Mouse (Mus musculus) heart, postnatal 14 days (tissue): ENCODE measurements around the gene Tmem17. TPM values are rescaled to one million over a fixed set of nuclear protein-coding genes. Genes with fewer than 3 reads are reported as not detected.

Source experiments
- DNase-seq, 2 experiments: peaks; one replicate each; pipeline ENCODE4 v3.0.0; 2021 to 2022
- intact Hi-C: fragments of 180-260 bp; cut with DNase I; formaldehyde crosslinking; loops from one replicate; pipeline ENCODE4 v1.15.1; 2025
- total RNA-seq, 2 experiments: library from RNA; stranded (reverse); gene quantifications; 2 replicates each; pipeline ENCODE4 v1.2.3; 2021

Gene Tmem17
- total RNA-seq, 2 experiments from 2014 or later: 1.5 to 1.9 TPM

DNA sequence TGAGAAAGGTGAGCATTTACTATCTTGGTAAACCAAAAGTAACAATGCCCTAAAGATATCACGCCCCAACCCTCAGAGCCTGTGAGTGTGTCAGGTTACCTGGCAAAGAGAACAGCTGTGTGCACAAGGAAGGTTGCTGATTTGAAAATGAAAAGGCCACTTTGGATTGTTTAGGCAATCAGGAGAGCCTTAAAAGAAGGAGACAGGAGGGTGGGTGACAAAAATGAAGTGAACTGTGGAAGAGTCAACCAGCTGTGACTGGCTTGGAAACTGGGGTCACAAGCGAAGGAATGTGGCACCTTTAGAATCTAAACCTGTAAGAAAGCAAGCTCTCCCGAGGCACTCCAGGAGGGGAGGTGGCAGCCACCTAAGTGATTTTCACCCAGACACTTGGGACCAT, 51.8 kb downstream of the Tmem17 start:
- intact Hi-C loops: no loop called here
- no peak for DNase-seq

DNA sequence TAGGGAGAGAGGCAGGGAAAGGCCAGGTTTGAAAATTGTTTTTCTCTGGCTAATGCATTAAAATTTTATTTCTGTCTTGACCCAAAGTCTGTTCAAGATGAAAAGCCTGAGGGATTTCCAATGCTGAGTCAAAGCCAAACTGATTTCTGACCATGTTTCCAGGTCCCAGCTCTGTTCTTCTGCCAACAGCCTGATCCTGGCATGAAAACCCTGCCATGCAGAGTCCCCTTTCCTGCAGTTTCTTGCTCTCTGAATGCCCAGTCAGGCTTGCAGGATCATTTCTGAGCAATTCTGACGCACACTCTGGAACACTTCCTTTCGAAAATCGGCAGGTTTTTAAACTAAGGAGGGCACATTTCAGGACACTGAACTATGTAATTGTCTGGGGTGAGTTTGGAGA, 52.8 kb downstream of the Tmem17 start:
- intact Hi-C loops: no loop called here
- no peak for DNase-seq

Other genes with a start within 250 kb of the Tmem17 start
- gene Ehbp1, start 169.8 kb upstream of the Tmem17 start, total RNA-seq: 100 to 1,000 TPM in 1 of 2 experiments, 10 to 100 TPM in 1; 91.6 to 117 TPM